Mouse (Mus musculus) hindbrain, embryonic 14.5 days (tissue): Measurements from ENCODE around the gene Iqub. TPM values are rescaled to one million over a fixed set of nuclear protein-coding genes. Genes with fewer than 3 reads are reported as not detected.

Experiments used
- ATAC-seq: fragments of 200-750 bp; cut with Nextera tagmentation; 2 replicates; pipeline ENCODE4 v1.8.0; 2017; ENCODE audit warnings: moderate number of reproducible peaks, mild to moderate bottlenecking, moderate TSS enrichment, moderate library complexity; ENCODE audit not compliant: low FRiP score
- DNase-seq: peaks from one replicate; pipeline ENCODE4 v3.0.0-alpha.2; 2015; ENCODE audit warnings: low spot score
- H3K27ac ChIP-seq: fragments of 300-500 bp; sonication (generic); 2 replicates; pipeline ENCODE4 v1.5.1; 2014; ENCODE audit warnings: mild to moderate bottlenecking, moderate library complexity
- H3K27me3 ChIP-seq: fragments of 300-500 bp; sonication (generic); 2 replicates; pipeline ENCODE4 v1.6.1; 2014; ENCODE audit warnings: mild to moderate bottlenecking, low read length, mixed read lengths; ENCODE audit not compliant: control insufficient read depth, insufficient read depth
- H3K36me3 ChIP-seq: fragments of 300-500 bp; sonication (generic); replicated peaks from 2 replicates; pipeline ENCODE4 v1.6.1; 2014; ENCODE audit not compliant: control insufficient read depth, insufficient read depth
- H3K4me1 ChIP-seq: fragments of 300-500 bp; sonication (generic); replicated peaks from 2 replicates; pipeline ENCODE4 v1.6.1; 2014; ENCODE audit warnings: antibody characterized with exemption, low read length, mixed read lengths; ENCODE audit not compliant: control insufficient read depth, insufficient read depth
- H3K4me2 ChIP-seq: fragments of 300-500 bp; sonication (generic); replicated peaks from 2 replicates; pipeline ENCODE4 v1.6.1; 2014; ENCODE audit warnings: mild to moderate bottlenecking, moderate library complexity
- H3K4me3 ChIP-seq: fragments of 300-500 bp; sonication (generic); replicated peaks from 2 replicates; pipeline ENCODE4 v1.5.1; 2014; ENCODE audit warnings: mild to moderate bottlenecking, low read length
- H3K9ac ChIP-seq: fragments of 300-500 bp; sonication (generic); 2 replicates; pipeline ENCODE4 v1.6.1; 2014
- H3K9me3 ChIP-seq: fragments of 300-500 bp; sonication (generic); 2 replicates; pipeline ENCODE4 v1.6.1; 2016; ENCODE audit warnings: low read length; ENCODE audit not compliant: control insufficient read depth
- WGBS: fragments of 180-500 bp; shearing (Covaris S2); extraction: QIAGEN DNeasy Blood & Tissue Kit; methylation state at CpG from one replicate; pipeline ENCODE4 v1.1.7; 2014; 5-methylcytosine and 5-hydroxymethylcytosine counted together
- polyA plus RNA-seq: library from polyadenylated mRNA; unstranded; fragments of >200 nt; fragmentation: Nextera tagmentation; extraction: Ambion mirVana; gene quantifications from 2 replicates; pipeline ENCODE4 v1.2.1, GENCODE M21; 2014

The Iqub gene
- 3.3 and 4.4 TPM in 2 replicates for polyA plus RNA-seq

DNA sequence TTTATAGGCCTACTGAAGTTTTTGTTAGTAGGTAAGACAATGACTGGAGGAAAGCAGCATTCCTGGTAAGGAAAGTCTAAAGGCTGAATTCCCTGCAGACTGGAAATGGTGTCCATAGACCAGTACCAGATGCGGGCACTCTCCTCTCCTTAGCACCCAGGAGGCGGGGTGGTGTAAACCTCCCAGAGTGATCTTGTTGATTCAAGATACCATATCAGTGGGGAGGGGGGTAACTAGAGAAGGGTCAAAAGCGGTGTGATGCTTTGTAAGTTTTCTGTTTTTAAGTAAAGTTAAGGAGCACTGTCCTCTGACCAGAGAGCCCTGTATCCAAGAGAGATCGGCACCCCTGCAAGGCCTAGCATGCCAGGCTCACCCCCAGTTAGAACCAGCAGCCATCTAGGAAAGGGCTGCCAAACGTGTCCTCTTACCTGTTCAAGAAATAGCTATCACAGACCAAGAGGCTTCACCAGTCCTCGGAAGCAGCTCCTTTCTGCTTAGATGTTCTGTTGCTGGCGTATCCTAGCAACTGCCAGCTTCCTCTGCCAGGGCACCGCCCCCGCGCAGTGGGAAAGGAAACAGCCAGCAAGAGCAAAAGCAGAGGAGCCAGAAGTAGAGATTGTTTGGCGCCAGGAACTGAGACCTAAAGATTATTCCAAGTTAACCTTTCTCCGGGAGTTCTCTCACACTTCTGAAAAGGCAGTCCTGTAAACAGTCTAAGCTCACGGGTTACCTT lies at the start of gene Iqub:
TSS of gene Iqub (minus strand) at position 516 of the 733 bp plus-strand sequence.
- H3K27ac ChIP-seq: peak within 1 kb of the TSS; percentile 34; the same call in 1 of the 2 replicates
- H3K4me1 ChIP-seq: peaks cover 9% of the 10 kb centered on the region; the same call in 1 of the 2 replicates
- peak; percentile 75 for DNase-seq
- H3K9ac ChIP-seq: peak within 1 kb of the TSS; percentile 8
- H3K4me2 ChIP-seq: peak within 1 kb of the TSS; percentile 26
- 20% methylated on average over 13 of the region's 13 CpGs for WGBS
- H3K27me3 ChIP-seq: no peaks in the 10 kb centered on the region
- peak; percentile 92 for ATAC-seq
- peaks cover 21% of the 10 kb centered on the region for H3K36me3 ChIP-seq
- no peaks in the 10 kb centered on the region for H3K9me3 ChIP-seq
- H3K4me3 ChIP-seq: no peak within 1 kb of the TSS

DNA sequence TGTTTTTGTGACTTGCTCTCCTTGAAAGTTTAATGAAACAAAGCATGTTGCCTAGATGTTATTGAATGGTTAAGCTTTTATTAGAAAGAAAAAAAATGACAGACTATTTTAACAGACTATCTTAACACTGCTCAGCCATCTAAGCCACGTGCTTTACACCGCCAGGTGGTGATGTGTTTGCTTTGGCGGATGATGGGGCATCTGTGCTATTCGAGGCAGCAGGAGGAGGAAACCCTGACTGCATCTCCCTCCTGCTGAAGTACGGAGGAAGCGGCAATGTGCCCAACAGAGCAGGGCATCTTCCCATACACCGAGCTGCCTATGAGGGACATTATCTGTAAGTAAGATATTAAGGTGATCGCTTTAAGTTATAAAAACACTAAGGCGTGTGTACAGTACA lies 49.2 kb upstream of the Iqub start:
- H3K27me3 ChIP-seq: no peaks in the 10 kb centered on the region
- no peaks in the 10 kb centered on the region for H3K9me3 ChIP-seq
- H3K4me2 ChIP-seq: no peak overlapping the region
- no peak overlapping the region for H3K9ac ChIP-seq
- H3K27ac ChIP-seq: no peak overlapping the region
- 77% methylated on average over 9 of the region's 9 CpGs for WGBS
- no peak for DNase-seq
- no peak for ATAC-seq
- no peak overlapping the region for H3K4me3 ChIP-seq
- no peaks in the 10 kb centered on the region for H3K4me1 ChIP-seq
- no peaks in the 10 kb centered on the region for H3K36me3 ChIP-seq

DNA sequence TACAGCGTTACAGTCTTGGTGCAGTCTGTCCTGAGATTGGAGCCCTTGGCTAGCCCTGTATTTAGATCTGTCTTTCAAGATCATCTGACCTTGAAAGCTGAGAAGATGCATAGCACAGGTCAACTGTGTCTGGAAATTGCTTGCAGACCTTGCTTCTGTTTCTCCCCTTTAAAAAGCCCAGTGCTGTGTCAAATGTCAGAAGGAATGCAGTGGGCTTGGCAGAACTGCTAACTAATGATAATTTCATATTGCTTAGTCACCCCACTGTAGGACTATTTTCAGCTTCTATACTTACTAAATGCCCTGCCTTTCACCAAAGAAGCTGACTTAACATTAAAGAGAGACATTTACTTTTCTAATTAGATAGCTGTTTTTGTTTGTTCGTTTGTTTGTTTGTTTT lies 40.6 kb upstream of the Iqub start:
- Histone ChIP-seq H3K27ac (no peak overlapping the region), H3K4me2 (no peak overlapping the region), H3K4me3 (no peak overlapping the region), H3K36me3 (no peaks in the 10 kb centered on the region), H3K4me1 (no peaks in the 10 kb centered on the region), H3K9me3 (no peaks in the 10 kb centered on the region), H3K9ac (no peak overlapping the region), H3K27me3 (no peaks in the 10 kb centered on the region)
- ATAC-seq (no peak), DNase-seq (no peak)
- 87% methylated on average over 2 of the region's 2 CpGs for WGBS

- WGBS: 81% methylated on average over 11 of the region's 11 CpGs
- no peak overlapping the region for H3K27ac ChIP-seq
- no peaks in the 10 kb centered on the region for H3K27me3 ChIP-seq
- H3K9me3 ChIP-seq: no peaks in the 10 kb centered on the region
- H3K9ac ChIP-seq: no peak overlapping the region
- H3K4me3 ChIP-seq: no peak overlapping the region
- H3K36me3 ChIP-seq: no peaks in the 10 kb centered on the region
- no peak for ATAC-seq
- DNase-seq: no peak
- no peak overlapping the region for H3K4me2 ChIP-seq
- H3K4me1 ChIP-seq: no peaks in the 10 kb centered on the region
Observed at GRCm38 (mm10) chr6:24554427-24555086, 39.7 kb upstream of the Iqub start.

- Histone ChIP-seq H3K4me2 (no peak overlapping the region), H3K4me1 (no peaks in the 10 kb centered on the region), H3K4me3 (no peak overlapping the region), H3K9me3 (no peaks in the 10 kb centered on the region), H3K9ac (no peak overlapping the region), H3K27ac (no peak overlapping the region), H3K36me3 (no peaks in the 10 kb centered on the region), H3K27me3 (no peaks in the 10 kb centered on the region)
- no peak for ATAC-seq
- 81% methylated on average over 7 of the region's 7 CpGs for WGBS
- DNase-seq: no peak
Observed at GRCm38 (mm10) chr6:24552046-24552445, 37.2 kb upstream of the Iqub start.

- Histone ChIP-seq H3K4me2 (no peak overlapping the region), H3K4me3 (no peak overlapping the region), H3K9ac (no peak overlapping the region), H3K4me1 (no peaks in the 10 kb centered on the region), H3K36me3 (no peaks in the 10 kb centered on the region), H3K9me3 (no peaks in the 10 kb centered on the region), H3K27me3 (no peaks in the 10 kb centered on the region), H3K27ac (no peak overlapping the region)
- DNase-seq: no peak
- no peak for ATAC-seq
- 90% methylated on average over 2 of the region's 2 CpGs for WGBS
Observed at GRCm38 (mm10) chr6:24549801-24550200, 34.9 kb upstream of the Iqub start.

DNA sequence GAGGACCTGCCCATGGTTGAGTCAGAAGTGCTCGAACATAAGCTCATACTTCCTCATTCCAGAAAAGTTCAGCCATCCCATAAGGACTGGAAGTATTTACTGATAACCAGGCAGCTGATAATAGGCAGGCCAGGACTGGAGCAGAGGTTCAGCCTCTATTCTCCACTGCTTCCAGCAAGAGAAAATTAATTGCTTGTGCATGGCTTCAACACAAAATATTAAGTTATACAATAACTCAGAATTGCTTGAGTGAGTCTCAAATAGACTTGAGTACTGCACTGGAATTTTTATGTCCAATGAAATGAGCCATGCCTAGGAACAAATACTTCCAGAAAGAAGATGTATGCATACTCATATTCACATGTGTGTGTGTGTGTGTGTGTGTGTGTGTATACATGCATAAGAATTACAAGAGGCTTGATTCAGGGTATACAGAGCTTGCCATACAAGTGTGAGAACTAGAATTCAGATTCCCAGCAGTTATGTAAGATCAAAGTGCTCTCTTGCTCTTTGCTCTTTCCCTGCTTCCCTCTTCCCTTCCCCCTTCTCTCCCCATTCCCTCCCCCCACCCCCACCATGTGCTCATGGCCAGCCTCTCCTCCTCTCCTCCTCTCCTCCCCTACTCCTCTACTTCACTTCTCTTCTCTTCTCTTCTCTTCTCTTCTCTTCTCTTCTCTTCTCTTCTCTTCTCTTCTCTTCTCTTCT lies 32.0 kb upstream of the Iqub start:
- Histone ChIP-seq H3K9me3 (no peaks in the 10 kb centered on the region), H3K4me3 (no peak overlapping the region), H3K4me1 (no peaks in the 10 kb centered on the region), H3K36me3 (no peaks in the 10 kb centered on the region), H3K4me2 (no peak overlapping the region), H3K27ac (no peak overlapping the region), H3K27me3 (no peaks in the 10 kb centered on the region), H3K9ac (no peak overlapping the region)
- ATAC-seq: no peak
- 89% methylated on average over 1 of the region's 1 CpGs for WGBS
- DNase-seq: no peak

- Histone ChIP-seq H3K9me3 (no peaks in the 10 kb centered on the region), H3K27ac (no peak overlapping the region), H3K4me1 (no peaks in the 10 kb centered on the region), H3K4me2 (no peak overlapping the region), H3K9ac (no peak overlapping the region), H3K4me3 (no peak overlapping the region), H3K27me3 (no peaks in the 10 kb centered on the region), H3K36me3 (no peaks in the 10 kb centered on the region)
- 68% methylated on average over 6 of the region's 6 CpGs for WGBS
- no peak for ATAC-seq
- DNase-seq: no peak
Observed at GRCm38 (mm10) chr6:24543119-24543591, 28.3 kb upstream of the Iqub start.

DNA sequence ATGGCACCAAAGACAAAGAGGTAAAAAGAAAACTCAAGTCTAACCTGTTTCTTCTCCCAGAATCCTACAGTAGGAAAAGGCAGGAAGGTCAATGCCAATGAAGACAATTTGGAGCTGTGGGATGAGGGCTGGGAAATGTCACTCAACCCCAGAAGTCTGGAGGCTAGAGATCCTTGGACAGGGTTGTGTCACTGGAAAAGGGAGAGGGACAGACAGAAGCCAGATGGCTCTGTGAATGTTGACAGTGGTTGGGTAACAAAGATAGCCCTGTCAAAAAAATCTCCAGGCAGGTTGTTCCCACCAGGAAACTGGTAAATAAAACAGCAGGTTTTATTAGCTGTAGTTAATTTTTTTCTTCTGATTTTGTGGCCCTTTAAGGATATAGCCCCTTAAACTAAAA lies 27.5 kb upstream of the Iqub start:
- H3K27ac ChIP-seq: no peak overlapping the region
- H3K9ac ChIP-seq: no peak overlapping the region
- no peaks in the 10 kb centered on the region for H3K27me3 ChIP-seq
- H3K4me2 ChIP-seq: no peak overlapping the region
- H3K36me3 ChIP-seq: no peaks in the 10 kb centered on the region
- DNase-seq (no peak), ATAC-seq (no peak)
- H3K4me3 ChIP-seq: no peak overlapping the region
- no peaks in the 10 kb centered on the region for H3K9me3 ChIP-seq
- no peaks in the 10 kb centered on the region for H3K4me1 ChIP-seq
